Mouse (Mus musculus) adipose tissue, adult 10 weeks (tissue): ENCODE data around the gene Psmg3. TPM values are rescaled to one million over a fixed set of nuclear protein-coding genes. Genes with fewer than 3 reads are reported as not detected.

Experiments
- polyA plus RNA-seq: library from polyadenylated mRNA; stranded (reverse); fragments of 350-450 nt; fragmentation: Illumina TruSeq; extraction: RNeasy Lipid Tissue Mini Kit (QIAGEN cat#74804); gene quantifications from one replicate; pipeline ENCODE4 v1.2.3, GENCODE M21; 2014; ENCODE audit warnings: low read depth, low replicate concordance

The Psmg3 gene
- 17.3 TPM for polyA plus RNA-seq

GRCm38 (mm10) chr5:139826357-139827055 lies at the start of gene Psmg3, which contains the start of gene Gm26938:
Psmg3 (minus strand) TSS chr5:139826885.
Gm26938 (minus strand) TSS chr5:139826407.

GRCm38 (mm10) chr5:139819538-139820181 lies 7.0 kb downstream of the Psmg3 start, which contains the start of gene Tmem184a:
Tmem184a (minus strand) TSS chr5:139819917.

GRCm38 (mm10) chr5:139791227-139792158 lies 35.2 kb downstream of the Psmg3 start, which contains the start of gene Mafk:
Mafk (plus strand) TSS chr5:139791513.

GRCm38 (mm10) chr5:139775216-139775926 lies 51.3 kb downstream of the Psmg3 start, which contains the start of gene Ints1:
Ints1 (minus strand) TSS chr5:139775674.

Other genes starting within 250 kb of the Psmg3 start
- gene Micall2, start 90.5 kb downstream of the Psmg3 start, polyA plus RNA-seq, result 6.5 TPM
- 38.7 TPM for gene Ints1, start 51.2 kb downstream of the Psmg3 start, polyA plus RNA-seq
- gene Mafk, start 35.4 kb downstream of the Psmg3 start, polyA plus RNA-seq, result 15.6 TPM
- gene Tmem184a, start 7.0 kb downstream of the Psmg3 start, polyA plus RNA-seq, result 13.7 TPM
- gene Gm26938, start 478 bp downstream of the Psmg3 start, polyA plus RNA-seq, result not detected
- gene Elfn1, start 81.1 kb upstream of the Psmg3 start, polyA plus RNA-seq, result 0.88 TPM